Mouse (Mus musculus) neural tube, embryonic 11.5 days (tissue): Measurements from ENCODE around the gene Erg28. TPM values are rescaled to one million over a fixed set of nuclear protein-coding genes. Genes with fewer than 3 reads are reported as not detected.

Source experiments
- ATAC-seq: fragments of 200-750 bp; cut with Nextera tagmentation; 2 replicates; pipeline ENCODE4 v1.8.0; 2017; ENCODE audit warnings: moderate number of reproducible peaks, mild to moderate bottlenecking, moderate TSS enrichment, moderate library complexity; ENCODE audit not compliant: insufficient read depth, low FRiP score, low TSS enrichment
- DNase-seq: peaks from one replicate; pipeline ENCODE4 v3.0.0-alpha.2; 2015; ENCODE audit warnings: low spot score
- H3K27ac ChIP-seq: fragments of 300-500 bp; sonication (generic); 2 replicates; pipeline ENCODE4 v1.5.1; 2014; ENCODE audit warnings: low read depth, mild to moderate bottlenecking, low read length
- H3K27me3 ChIP-seq: fragments of 300-500 bp; sonication (generic); 2 replicates; pipeline ENCODE4 v1.6.1; 2014; ENCODE audit warnings: mild to moderate bottlenecking, low read length, mixed read lengths; ENCODE audit not compliant: control insufficient read depth, insufficient read depth
- H3K36me3 ChIP-seq: fragments of 300-500 bp; sonication (generic); 2 replicates; pipeline ENCODE4 v1.6.1; 2014; ENCODE audit warnings: mild to moderate bottlenecking, low read length, moderate library complexity, mixed read lengths; ENCODE audit not compliant: control insufficient read depth, insufficient read depth
- H3K4me1 ChIP-seq: fragments of 300-500 bp; sonication (generic); 2 replicates; pipeline ENCODE4 v1.6.1; 2014; ENCODE audit warnings: low read length, mixed read lengths; ENCODE audit not compliant: control insufficient read depth, insufficient read depth
- H3K4me2 ChIP-seq: fragments of 300-500 bp; sonication (generic); 2 replicates; pipeline ENCODE4 v1.6.1; 2014; ENCODE audit warnings: low read depth, mild to moderate bottlenecking, moderate library complexity
- H3K4me3 ChIP-seq: fragments of 300-500 bp; sonication (generic); 2 replicates; pipeline ENCODE4 v1.5.1; 2014; ENCODE audit warnings: low read depth, low read length
- H3K9ac ChIP-seq: fragments of 300-500 bp; sonication (generic); 2 replicates; pipeline ENCODE4 v1.6.1; 2014; ENCODE audit warnings: mild to moderate bottlenecking, low read length
- H3K9me3 ChIP-seq: fragments of 300-500 bp; sonication (generic); 2 replicates; pipeline ENCODE4 v1.6.1; 2016; ENCODE audit warnings: low read length; ENCODE audit not compliant: control insufficient read depth
- WGBS: fragments of 180-500 bp; shearing (Covaris S2); extraction: QIAGEN DNeasy Blood & Tissue Kit; methylation state at CpG from one replicate; pipeline ENCODE4 v1.1.7; 2014; 5-methylcytosine and 5-hydroxymethylcytosine counted together
- polyA plus RNA-seq: library from polyadenylated mRNA; unstranded; fragments of >200 nt; fragmentation: Nextera tagmentation; extraction: Ambion mirVana; gene quantifications from 2 replicates; pipeline ENCODE4 v1.2.1, GENCODE M21; 2014

Gene Erg28
- 92.7 and 102 TPM in 2 replicates for polyA plus RNA-seq

DNA sequence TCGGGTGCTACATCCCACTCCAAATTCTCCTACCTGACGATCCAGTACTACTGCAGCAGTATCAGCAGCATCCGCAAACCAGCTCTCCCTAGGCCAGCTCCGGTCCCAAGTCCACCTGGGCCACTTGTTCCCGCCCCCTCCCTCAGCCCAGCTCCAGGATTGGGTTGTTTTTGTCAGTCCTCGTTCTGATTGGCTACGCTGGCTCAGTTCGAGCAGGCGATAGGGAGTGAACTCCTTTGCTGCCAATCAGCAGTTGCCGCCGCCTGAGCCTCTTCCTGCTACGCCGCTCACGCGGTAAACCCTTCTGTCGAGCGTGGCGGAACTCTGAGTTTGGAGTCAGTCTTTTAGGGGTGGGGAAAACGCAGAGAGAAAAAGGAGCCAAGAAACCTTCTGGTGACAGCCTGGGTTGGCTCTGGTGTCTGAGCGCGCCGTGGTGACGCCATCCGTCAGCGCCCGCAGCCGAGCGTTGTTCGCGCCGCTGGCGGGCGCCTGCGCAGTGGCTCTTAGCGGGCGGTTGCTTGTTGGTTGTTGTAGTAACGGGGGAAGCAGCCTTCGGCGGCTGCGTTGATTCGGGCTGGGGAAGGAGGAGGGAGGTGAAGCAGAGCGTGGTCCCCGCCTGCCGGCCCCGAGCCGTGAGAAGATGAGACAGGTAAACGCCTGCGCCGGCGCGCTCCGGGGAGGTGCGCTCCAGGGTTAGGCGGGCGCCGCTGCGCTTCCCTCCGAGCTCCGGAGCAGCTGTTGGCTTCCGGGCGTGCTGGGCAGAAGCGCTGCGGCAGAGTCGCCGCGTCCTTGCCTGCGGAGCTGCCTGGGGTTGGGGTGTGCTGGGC is at the start of gene Erg28, which contains the start of gene Ttll5:
Gene Erg28 (minus strand): TSS at position 113 of the 827 bp plus-strand sequence.
Gene Ttll5 (plus strand): TSS at position 222 of the 827 bp plus-strand sequence.
- H3K27me3 ChIP-seq: no peaks in the 10 kb centered on the region
- no peaks in the 10 kb centered on the region; the same call in 1 of the 2 replicates for H3K36me3 ChIP-seq
- ATAC-seq: peak; percentile 98

GRCm38 (mm10) chr12:85869423-85869822 is 45.1 kb upstream of the Erg28 start:
- H3K27me3 ChIP-seq: no peaks in the 10 kb centered on the region
- H3K36me3 ChIP-seq: no peaks in the 10 kb centered on the region
- H3K9ac ChIP-seq: no peak overlapping the region
- no peaks in the 10 kb centered on the region for H3K4me1 ChIP-seq
- ATAC-seq (no peak), DNase-seq (no peak)
- no peaks in the 10 kb centered on the region; the same call in 1 of the 2 replicates for H3K9me3 ChIP-seq
- H3K27ac ChIP-seq: no peak overlapping the region
- no peak overlapping the region for H3K4me2 ChIP-seq
- no peak overlapping the region for H3K4me3 ChIP-seq
- WGBS: 73% methylated on average over 6 of the region's 6 CpGs

More for the DNA sequence above, at the start of gene Erg28, which contains the start of gene Ttll5:
- peak within 1 kb of the TSS; percentile 73 for H3K4me3 ChIP-seq
- no peaks in the 10 kb centered on the region for H3K9me3 ChIP-seq
- WGBS: under 1% methylated on average over 67 of the region's 67 CpGs
- peak within 1 kb of the TSS; percentile 89 for H3K27ac ChIP-seq
- H3K4me1 ChIP-seq: peaks cover 7% of the 10 kb centered on the region
- peak within 1 kb of the TSS; percentile 86 for H3K4me2 ChIP-seq
- H3K9ac ChIP-seq: peak within 1 kb of the TSS; percentile 55
- DNase-seq: peak; percentile 97

DNA sequence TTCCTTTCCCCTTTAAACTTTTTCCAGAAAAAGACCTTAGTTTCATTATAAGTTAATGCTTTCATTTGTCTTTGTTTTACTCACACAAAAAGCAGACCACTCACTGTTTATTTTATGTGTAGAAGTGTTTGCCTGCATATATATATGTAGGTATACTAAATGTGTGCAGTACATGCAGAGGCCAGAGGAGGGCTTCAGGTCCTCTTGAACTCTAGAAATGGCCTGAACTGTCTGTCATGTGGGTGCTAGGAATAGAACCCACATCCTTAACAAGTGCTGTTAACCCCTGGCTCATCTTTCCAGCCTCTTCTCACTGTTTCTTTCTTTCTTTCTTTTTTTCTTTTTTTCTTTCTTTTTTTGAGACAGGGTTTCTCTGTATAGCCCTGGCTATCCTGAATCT is 42.8 kb upstream of the Erg28 start:
- Histone ChIP-seq H3K36me3 (no peaks in the 10 kb centered on the region), H3K4me3 (no peak overlapping the region), H3K27me3 (no peaks in the 10 kb centered on the region), H3K4me2 (no peak overlapping the region), H3K9me3 (no peaks in the 10 kb centered on the region), H3K27ac (no peak overlapping the region), H3K4me1 (no peaks in the 10 kb centered on the region), H3K9ac (no peak overlapping the region)
- DNase-seq: no peak
- no peak for ATAC-seq

GRCm38 (mm10) chr12:85866624-85867023 is 42.3 kb upstream of the Erg28 start:
- DNase-seq: no peak
- H3K27ac ChIP-seq: no peak overlapping the region
- no peak overlapping the region for H3K4me2 ChIP-seq
- H3K4me1 ChIP-seq: no peaks in the 10 kb centered on the region
- 84% methylated on average over 4 of the region's 4 CpGs for WGBS
- H3K9ac ChIP-seq: no peak overlapping the region
- no peak overlapping the region for H3K4me3 ChIP-seq
- no peaks in the 10 kb centered on the region for H3K36me3 ChIP-seq
- H3K27me3 ChIP-seq: no peaks in the 10 kb centered on the region
- no peak for ATAC-seq
- H3K9me3 ChIP-seq: no peaks in the 10 kb centered on the region

DNA sequence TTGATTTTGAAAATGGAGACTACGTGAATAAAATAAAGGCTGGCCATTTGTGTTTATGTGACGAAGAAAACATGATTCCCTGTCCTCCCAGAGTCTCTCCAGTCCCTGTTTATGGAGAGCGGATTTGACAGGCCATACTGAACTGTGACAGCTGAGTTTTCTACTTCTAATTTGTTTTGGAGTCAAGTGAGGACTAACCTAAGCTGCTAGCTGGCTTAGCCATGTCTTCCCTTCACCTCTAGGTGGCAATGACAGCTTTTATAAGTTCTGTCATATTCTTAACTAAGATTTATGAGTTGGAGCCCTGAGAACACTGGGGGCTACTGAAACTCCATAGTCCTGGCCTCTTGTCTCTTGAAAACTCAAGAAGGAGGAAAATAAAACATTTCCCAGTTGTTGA is 41.2 kb upstream of the Erg28 start:
- no peaks in the 10 kb centered on the region for H3K9me3 ChIP-seq
- H3K9ac ChIP-seq: no peak overlapping the region
- H3K4me1 ChIP-seq: no peaks in the 10 kb centered on the region
- no peak for ATAC-seq
- no peak overlapping the region for H3K4me2 ChIP-seq
- H3K36me3 ChIP-seq: no peaks in the 10 kb centered on the region
- DNase-seq: no peak
- 89% methylated on average over 3 of the region's 3 CpGs for WGBS
- H3K4me3 ChIP-seq: no peak overlapping the region
- H3K27ac ChIP-seq: no peak overlapping the region
- H3K27me3 ChIP-seq: no peaks in the 10 kb centered on the region

DNA sequence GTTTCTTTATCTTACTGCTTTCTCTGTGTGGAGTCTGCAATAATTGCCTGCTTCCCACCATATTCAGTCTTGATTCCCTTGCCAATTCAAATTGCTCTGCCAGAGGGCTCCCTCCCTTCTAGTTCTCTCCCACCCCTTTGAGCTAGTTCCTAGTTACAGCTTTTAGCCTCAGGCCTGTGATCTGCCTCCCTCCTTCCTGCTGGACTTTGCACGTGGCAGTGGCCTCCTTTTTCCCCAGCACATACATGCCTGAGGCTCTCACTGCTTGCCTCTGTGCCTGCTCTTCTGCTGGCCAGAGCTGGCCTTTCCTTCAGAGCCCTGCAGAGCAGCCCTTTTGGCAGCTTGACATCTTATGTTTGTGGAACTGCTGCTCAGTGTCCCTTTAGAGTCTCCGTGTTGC is 38.2 kb upstream of the Erg28 start:
- no peak overlapping the region for H3K27ac ChIP-seq

GRCm38 (mm10) chr12:85859511-85860189 is 35.3 kb upstream of the Erg28 start:
- Histone ChIP-seq H3K4me3 (no peak overlapping the region), H3K27ac (no peak overlapping the region), H3K4me1 (no peaks in the 10 kb centered on the region), H3K4me2 (no peak overlapping the region), H3K9me3 (no peaks in the 10 kb centered on the region), H3K36me3 (no peaks in the 10 kb centered on the region), H3K27me3 (no peaks in the 10 kb centered on the region), H3K9ac (no peak overlapping the region)
- WGBS: 33% methylated on average over 3 of the region's 3 CpGs
- DNase-seq (no peak), ATAC-seq (no peak)

More for the DNA sequence above, 38.2 kb upstream of the Erg28 start:
- no peaks in the 10 kb centered on the region for H3K9me3 ChIP-seq
- H3K9ac ChIP-seq: no peak overlapping the region
- WGBS: 35% methylated on average over 2 of the region's 2 CpGs
- H3K27me3 ChIP-seq: no peaks in the 10 kb centered on the region
- H3K4me1 ChIP-seq: no peaks in the 10 kb centered on the region
- H3K4me2 ChIP-seq: no peak overlapping the region
- H3K4me3 ChIP-seq: no peak overlapping the region
- ATAC-seq (no peak), DNase-seq (no peak)
- no peaks in the 10 kb centered on the region for H3K36me3 ChIP-seq

DNA sequence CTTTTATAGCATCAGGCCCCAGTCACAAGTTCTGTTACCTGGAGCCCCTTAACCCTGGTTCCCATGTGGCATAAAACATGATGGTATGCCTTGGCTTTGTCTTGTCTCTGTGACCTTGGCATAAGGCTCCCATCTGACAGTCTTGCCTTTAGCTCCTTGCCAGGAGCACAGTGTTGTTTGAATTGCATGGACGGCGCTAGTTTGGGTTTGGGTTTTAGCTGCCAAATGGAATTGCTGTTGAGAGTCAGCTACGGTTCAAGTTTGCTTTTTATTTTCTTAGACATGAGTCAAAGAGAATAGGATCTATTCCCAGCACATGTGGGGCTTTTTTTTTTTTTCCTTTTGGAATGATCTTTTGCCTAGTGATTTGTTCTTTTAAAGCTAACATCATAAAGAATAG is 34.8 kb upstream of the Erg28 start:
- no peak overlapping the region for H3K4me2 ChIP-seq
- H3K9ac ChIP-seq: no peak overlapping the region
- no peaks in the 10 kb centered on the region for H3K27me3 ChIP-seq
- 80% methylated on average over 3 of the region's 3 CpGs for WGBS
- DNase-seq (no peak), ATAC-seq (no peak)
- H3K36me3 ChIP-seq: no peaks in the 10 kb centered on the region
- no peaks in the 10 kb centered on the region for H3K9me3 ChIP-seq
- H3K4me3 ChIP-seq: no peak overlapping the region
- no peak overlapping the region for H3K27ac ChIP-seq
- no peaks in the 10 kb centered on the region for H3K4me1 ChIP-seq
